Mouse (Mus musculus) neural tube, embryonic 11.5 days (tissue): ENCODE results near the gene Shmt1. TPM values are rescaled to one million over a fixed set of nuclear protein-coding genes. Genes with fewer than 3 reads are reported as not detected.

Experiments used
- ATAC-seq: fragments of 200-750 bp; cut with Nextera tagmentation; 2 replicates; pipeline ENCODE4 v1.8.0; 2017; ENCODE audit warnings: moderate number of reproducible peaks, mild to moderate bottlenecking, moderate TSS enrichment, moderate library complexity; ENCODE audit not compliant: insufficient read depth, low FRiP score, low TSS enrichment
- DNase-seq: peaks from one replicate; pipeline ENCODE4 v3.0.0-alpha.2; 2015; ENCODE audit warnings: low spot score
- H3K27ac ChIP-seq: fragments of 300-500 bp; sonication (generic); 2 replicates; pipeline ENCODE4 v1.5.1; 2014; ENCODE audit warnings: low read depth, mild to moderate bottlenecking, low read length
- H3K27me3 ChIP-seq: fragments of 300-500 bp; sonication (generic); 2 replicates; pipeline ENCODE4 v1.6.1; 2014; ENCODE audit warnings: mild to moderate bottlenecking, low read length, mixed read lengths; ENCODE audit not compliant: control insufficient read depth, insufficient read depth
- H3K36me3 ChIP-seq: fragments of 300-500 bp; sonication (generic); 2 replicates; pipeline ENCODE4 v1.6.1; 2014; ENCODE audit warnings: mild to moderate bottlenecking, low read length, moderate library complexity, mixed read lengths; ENCODE audit not compliant: control insufficient read depth, insufficient read depth
- H3K4me1 ChIP-seq: fragments of 300-500 bp; sonication (generic); 2 replicates; pipeline ENCODE4 v1.6.1; 2014; ENCODE audit warnings: low read length, mixed read lengths; ENCODE audit not compliant: control insufficient read depth, insufficient read depth
- H3K4me2 ChIP-seq: fragments of 300-500 bp; sonication (generic); 2 replicates; pipeline ENCODE4 v1.6.1; 2014; ENCODE audit warnings: low read depth, mild to moderate bottlenecking, moderate library complexity
- H3K4me3 ChIP-seq: fragments of 300-500 bp; sonication (generic); 2 replicates; pipeline ENCODE4 v1.5.1; 2014; ENCODE audit warnings: low read depth, low read length
- H3K9ac ChIP-seq: fragments of 300-500 bp; sonication (generic); 2 replicates; pipeline ENCODE4 v1.6.1; 2014; ENCODE audit warnings: mild to moderate bottlenecking, low read length
- H3K9me3 ChIP-seq: fragments of 300-500 bp; sonication (generic); 2 replicates; pipeline ENCODE4 v1.6.1; 2016; ENCODE audit warnings: low read length; ENCODE audit not compliant: control insufficient read depth
- WGBS: fragments of 180-500 bp; shearing (Covaris S2); extraction: QIAGEN DNeasy Blood & Tissue Kit; methylation state at CpG from one replicate; pipeline ENCODE4 v1.1.7; 2014; 5-methylcytosine and 5-hydroxymethylcytosine counted together
- polyA plus RNA-seq: library from polyadenylated mRNA; unstranded; fragments of >200 nt; fragmentation: Nextera tagmentation; extraction: Ambion mirVana; gene quantifications from 2 replicates; pipeline ENCODE4 v1.2.1, GENCODE M21; 2014

Shmt1 gene
- polyA plus RNA-seq, 1 experiment from 2014 or later: 44.0 TPM

DNA sequence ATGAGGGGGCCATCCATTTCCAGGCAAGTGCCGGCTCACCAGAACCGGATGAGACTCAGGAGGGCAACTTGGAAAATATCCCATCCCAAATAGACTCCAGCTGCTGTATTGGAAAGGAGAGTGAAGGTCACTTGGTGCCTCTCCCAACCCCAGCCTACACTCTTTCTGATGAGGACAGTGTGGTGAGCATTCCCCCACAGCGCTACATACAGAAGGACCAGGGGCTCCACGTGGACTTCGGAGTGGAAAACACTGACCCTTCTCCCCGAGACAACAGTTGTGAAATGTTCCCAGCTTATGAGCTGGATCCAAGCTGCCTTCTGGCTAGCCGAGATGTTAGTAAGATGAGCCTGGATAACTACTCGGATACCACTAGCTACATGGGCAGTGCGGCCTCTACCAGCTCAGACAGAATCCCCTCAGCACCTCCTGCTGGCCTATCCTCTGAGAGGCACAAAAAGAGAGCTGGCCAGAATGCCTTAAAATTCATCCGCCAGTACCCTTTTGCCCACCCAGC lies 31.8 kb downstream of the Shmt1 start:
- Histone ChIP-seq H3K27ac (no peak overlapping the region), H3K36me3 (peaks cover 2% of the 10 kb centered on the region; the same call in 1 of the 2 replicates), H3K27me3 (no peaks in the 10 kb centered on the region), H3K4me2 (no peak overlapping the region), H3K9me3 (no peaks in the 10 kb centered on the region), H3K9ac (no peak overlapping the region), H3K4me1 (peaks cover 40% of the 10 kb centered on the region), H3K4me3 (no peak overlapping the region)
- DNase-seq: no peak
- no peak for ATAC-seq
- 89% methylated on average over 10 of the region's 10 CpGs for WGBS

DNA sequence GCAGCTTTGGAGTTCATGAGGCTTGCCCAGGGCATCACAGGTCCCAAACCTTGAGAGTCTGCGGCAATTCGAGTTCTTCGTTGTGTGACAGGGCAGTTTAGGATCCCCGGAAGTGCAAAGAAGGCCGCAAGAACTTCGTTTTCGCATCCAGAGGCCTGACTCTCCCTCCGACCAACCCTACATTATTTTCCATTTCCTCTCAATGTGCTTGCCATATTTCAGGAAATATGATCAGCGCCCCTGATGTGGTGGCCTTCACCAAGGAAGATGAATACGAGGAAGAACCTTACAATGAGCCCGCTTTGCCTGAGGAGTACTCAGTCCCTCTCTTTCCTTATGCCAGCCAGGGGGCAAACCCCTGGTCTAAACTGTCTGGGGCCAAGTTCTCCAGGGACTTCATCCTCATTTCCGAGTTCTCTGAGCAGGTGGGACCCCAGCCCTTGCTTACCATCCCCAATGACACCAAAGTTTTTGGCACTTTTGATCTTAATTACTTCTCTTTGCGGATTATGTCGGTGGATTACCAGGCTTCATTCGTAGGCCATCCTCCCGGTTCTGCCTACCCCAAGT lies 33.6 kb downstream of the Shmt1 start:
- peak overlapping the region; percentile 82 for H3K9ac ChIP-seq
- H3K9me3 ChIP-seq: no peaks in the 10 kb centered on the region
- H3K27me3 ChIP-seq: no peaks in the 10 kb centered on the region
- 25% methylated on average over 16 of the region's 16 CpGs for WGBS
- no peak overlapping the region for H3K27ac ChIP-seq
- H3K36me3 ChIP-seq: 0 out of 2 replicates have a peak, but pooled peaks cover 2% of the 10 kb centered on the region
- no peak for ATAC-seq
- no peak for DNase-seq
- H3K4me3 ChIP-seq: peak overlapping the region; percentile 85
- H3K4me1 ChIP-seq: peaks cover 40% of the 10 kb centered on the region
- H3K4me2 ChIP-seq: peak overlapping the region; percentile 65

DNA sequence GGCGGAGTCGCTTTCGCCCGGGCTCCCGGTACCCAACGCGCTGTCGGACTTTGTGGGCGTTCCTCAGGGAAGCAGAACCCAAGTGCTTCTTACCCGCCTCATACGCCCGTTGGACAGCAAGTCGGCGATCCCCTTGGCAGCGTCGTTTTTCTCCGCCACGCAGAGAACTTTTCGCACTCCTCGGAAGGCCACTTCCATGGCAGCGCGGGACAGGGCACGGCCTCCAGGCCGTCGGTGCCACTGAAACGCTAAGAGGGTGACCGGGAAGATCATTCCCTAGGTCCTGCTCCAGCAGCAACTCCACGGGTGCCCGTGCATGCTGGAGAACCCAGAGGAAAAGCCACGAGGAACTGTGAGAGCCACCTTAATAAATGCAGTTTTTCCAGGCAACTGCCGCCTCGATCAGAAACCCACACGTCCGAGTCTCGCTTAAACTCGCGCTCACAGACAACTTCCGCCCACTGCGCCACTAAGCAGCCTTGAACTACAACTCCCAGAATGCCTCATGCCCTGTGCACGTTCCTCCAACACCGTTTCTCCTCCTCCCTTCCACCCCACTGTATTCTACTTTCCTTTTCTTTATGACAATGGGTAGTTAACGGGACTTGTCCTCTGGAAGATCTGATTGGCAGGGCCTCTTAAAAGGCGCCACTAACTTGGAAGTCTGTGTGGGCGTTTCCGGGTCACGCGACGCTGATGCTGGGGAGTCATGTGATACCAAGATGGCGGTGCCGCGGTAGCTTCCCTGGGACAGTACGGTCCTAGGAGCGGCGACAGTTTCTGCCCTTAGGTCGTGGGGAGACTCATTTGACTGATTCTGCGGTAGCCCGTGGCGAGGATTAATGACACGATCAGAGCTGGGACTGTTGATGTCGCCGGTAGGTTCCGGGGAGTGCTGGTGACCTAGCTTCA lies 34.4 kb downstream of the Shmt1 start, which contains the start of the genes Top3a and Smcr8:
Gene Top3a (minus strand): TSS at position 537 of the 912 bp plus-strand sequence.
Gene Smcr8 (plus strand): TSS at position 696 of the 912 bp plus-strand sequence.
- H3K27me3 ChIP-seq: no peaks in the 10 kb centered on the region
- DNase-seq (peak; percentile 91), ATAC-seq (peak; percentile 98)
- H3K9me3 ChIP-seq: no peaks in the 10 kb centered on the region
- H3K4me2 ChIP-seq: peak within 1 kb of the TSS; percentile 65
- H3K4me1 ChIP-seq: peaks cover 36% of the 10 kb centered on the region
- under 1% methylated on average over 62 of the region's 62 CpGs for whole genome bisulfite sequencing
- H3K4me3 ChIP-seq: peak within 1 kb of the TSS; percentile 85
- H3K36me3 ChIP-seq: 0 out of 2 replicates have a peak, but pooled peaks cover 2% of the 10 kb centered on the region
- peak within 1 kb of the TSS; percentile 82 for H3K9ac ChIP-seq
- peak within 1 kb of the TSS; percentile 60 for H3K27ac ChIP-seq

DNA sequence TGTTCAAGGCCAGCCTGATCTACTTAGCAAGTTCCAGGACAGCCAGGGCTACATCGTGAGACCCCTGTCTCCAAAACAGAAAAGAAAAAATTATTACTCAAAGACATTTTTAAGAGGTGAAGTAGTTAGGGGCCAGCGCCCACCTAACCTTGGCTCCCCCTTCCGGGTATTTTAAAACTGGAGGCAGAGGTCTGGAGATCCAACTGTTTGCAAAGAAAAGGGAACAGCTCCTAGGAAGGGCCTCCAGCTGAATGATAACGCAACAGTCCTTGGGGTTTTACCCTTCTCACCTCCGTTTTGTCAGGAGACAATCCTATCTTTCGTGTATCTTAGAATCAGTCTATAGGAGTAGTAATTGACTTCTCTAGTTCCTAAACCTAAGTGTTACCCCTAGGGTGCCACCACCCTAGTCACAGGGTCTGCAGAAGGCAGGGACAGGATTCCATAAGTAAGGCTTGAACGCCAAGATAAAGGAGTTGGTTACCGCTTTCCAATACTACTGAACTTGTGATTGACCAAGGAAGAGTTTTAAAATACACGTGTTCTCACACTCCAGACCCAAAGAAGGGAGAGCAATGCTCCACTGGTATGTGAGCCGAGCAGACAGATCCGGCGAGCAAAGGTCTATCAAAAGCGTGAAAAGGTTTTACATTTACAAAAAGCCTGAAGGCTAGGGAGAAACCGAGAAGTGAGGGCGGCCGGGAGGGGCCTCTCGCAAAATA lies 35.2 kb downstream of the Shmt1 start:
- Histone ChIP-seq H3K36me3 (0 out of 2 replicates have a peak, but pooled peaks cover 2% of the 10 kb centered on the region), H3K27me3 (no peaks in the 10 kb centered on the region), H3K27ac (no peak overlapping the region), H3K4me3 (peak overlapping the region; percentile 85), H3K9ac (peak overlapping the region; percentile 82), H3K4me1 (peaks cover 29% of the 10 kb centered on the region), H3K9me3 (no peaks in the 10 kb centered on the region), H3K4me2 (peak overlapping the region; percentile 65)
- ATAC-seq (no peak; the same call in 1 of the 2 replicates), DNase-seq (no peak)
- 5% methylated on average over 17 of the region's 17 CpGs for WGBS

DNA sequence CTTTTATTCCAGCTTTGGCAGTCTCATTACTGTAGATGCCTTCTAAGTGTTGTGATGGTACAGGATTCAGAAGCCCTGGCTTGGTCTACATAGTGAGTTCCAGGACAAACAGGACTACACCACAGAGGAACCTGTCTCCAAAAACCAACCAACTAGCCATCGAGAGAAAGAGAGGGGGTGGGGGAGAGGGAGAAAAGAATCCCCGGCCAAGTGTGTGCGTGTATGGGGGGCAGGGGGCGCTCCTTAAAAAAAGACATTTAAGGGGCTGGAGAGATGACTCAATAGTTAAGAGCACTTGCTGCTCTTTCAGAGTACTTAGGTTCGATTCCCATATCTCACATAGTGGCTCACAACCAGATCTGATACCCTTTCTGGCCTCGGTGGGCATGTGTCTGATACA lies 35.9 kb downstream of the Shmt1 start:
- Histone ChIP-seq H3K27me3 (no peaks in the 10 kb centered on the region), H3K4me1 (peaks cover 22% of the 10 kb centered on the region), H3K4me3 (0 out of 2 replicates have a peak overlapping the region, but pooled peaks have one; percentile 85), H3K4me2 (peak overlapping the region; percentile 65), H3K9me3 (no peaks in the 10 kb centered on the region), H3K27ac (no peak overlapping the region), H3K9ac (0 out of 2 replicates have a peak overlapping the region, but pooled peaks have one; percentile 7), H3K36me3 (0 out of 2 replicates have a peak, but pooled peaks cover 2% of the 10 kb centered on the region)
- WGBS: 62% methylated on average over 6 of the region's 6 CpGs
- ATAC-seq (no peak), DNase-seq (no peak)

DNA sequence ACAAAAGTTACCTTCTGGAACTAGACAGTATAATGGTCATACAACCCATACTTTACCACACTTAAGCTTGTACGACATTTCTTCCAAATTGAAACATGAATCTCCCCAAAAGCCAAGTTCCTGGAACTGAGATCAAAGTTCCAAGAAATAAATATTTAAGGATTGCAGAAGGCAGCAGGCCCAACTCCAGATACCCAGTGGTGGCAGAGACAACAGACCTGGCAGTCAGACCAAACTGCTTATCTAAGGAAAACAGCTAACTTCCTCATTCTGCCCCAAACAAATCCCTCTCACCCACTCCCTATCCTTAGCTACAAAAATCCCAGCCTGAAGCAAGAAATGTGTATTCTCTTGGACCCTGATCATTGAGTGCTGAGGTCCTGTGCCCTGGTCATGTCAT lies 36.7 kb downstream of the Shmt1 start:
- H3K4me3 ChIP-seq: no peak overlapping the region
- H3K9ac ChIP-seq: no peak overlapping the region
- H3K4me2 ChIP-seq: peak overlapping the region; percentile 65; the same call in 1 of the 2 replicates
- peaks cover 16% of the 10 kb centered on the region for H3K4me1 ChIP-seq
- no peaks in the 10 kb centered on the region for H3K27me3 ChIP-seq
- H3K9me3 ChIP-seq: no peaks in the 10 kb centered on the region
- H3K36me3 ChIP-seq: 0 out of 2 replicates have a peak, but pooled peaks cover 2% of the 10 kb centered on the region
- 96% methylated on average over 1 of the region's 1 CpGs for WGBS
- DNase-seq: no peak
- no peak overlapping the region for H3K27ac ChIP-seq
- ATAC-seq: no peak

DNA sequence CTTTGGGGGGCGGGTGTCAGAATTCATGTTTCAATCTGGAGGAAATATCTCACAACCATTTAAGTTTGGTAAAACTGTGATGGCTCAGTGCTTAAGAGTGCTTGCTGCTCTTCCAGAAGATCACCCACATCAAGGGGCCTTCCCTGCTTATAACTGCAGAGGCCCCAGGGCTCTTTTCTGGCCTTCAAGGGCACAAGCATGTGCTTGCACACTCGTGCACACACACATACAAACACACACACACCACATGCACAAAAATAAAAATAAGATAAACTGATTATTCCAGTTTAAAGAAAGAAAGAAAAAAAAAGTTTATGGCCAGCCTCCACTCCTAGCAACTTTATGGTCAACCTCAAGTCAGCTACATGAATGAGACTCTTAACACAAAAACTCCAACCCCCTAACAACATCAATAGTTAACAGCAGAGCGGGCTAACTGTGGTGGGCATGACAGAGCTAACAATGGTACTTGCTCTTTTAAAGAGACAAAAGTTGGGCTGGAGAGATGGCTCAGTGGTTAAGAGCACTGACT lies 37.3 kb downstream of the Shmt1 start:
- Histone ChIP-seq H3K27me3 (no peaks in the 10 kb centered on the region), H3K4me1 (peaks cover 16% of the 10 kb centered on the region), H3K4me3 (no peak overlapping the region), H3K36me3 (0 out of 2 replicates have a peak, but pooled peaks cover 2% of the 10 kb centered on the region), H3K9ac (no peak overlapping the region), H3K27ac (no peak overlapping the region), H3K9me3 (no peaks in the 10 kb centered on the region), H3K4me2 (no peak overlapping the region)
- no peak for ATAC-seq
- DNase-seq: no peak
- 84% methylated on average over 3 of the region's 3 CpGs for WGBS

DNA sequence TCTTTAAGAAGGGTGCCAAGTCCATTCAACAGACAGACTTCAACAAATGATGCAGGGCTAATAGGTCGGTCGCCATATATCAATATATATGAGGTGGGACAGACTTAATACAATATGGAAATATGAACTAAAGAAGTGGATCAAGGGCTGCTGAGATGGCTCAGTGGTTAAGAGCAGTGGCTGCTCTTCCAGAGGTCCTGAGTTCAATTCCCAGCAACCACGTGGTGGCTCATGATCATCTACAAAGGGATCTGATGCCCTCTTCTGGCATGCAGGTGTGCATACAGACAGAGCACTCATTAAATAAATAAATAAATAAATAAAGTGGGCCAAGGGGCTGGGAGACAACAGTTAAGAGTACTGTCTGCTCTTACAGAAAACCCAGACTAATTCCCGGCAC lies 39.4 kb downstream of the Shmt1 start:
- DNase-seq (no peak), ATAC-seq (no peak)
- no peaks in the 10 kb centered on the region for H3K36me3 ChIP-seq
- H3K4me1 ChIP-seq: peaks cover 11% of the 10 kb centered on the region; the same call in 1 of the 2 replicates
- H3K9ac ChIP-seq: no peak overlapping the region
- no peaks in the 10 kb centered on the region for H3K9me3 ChIP-seq
- H3K27me3 ChIP-seq: no peaks in the 10 kb centered on the region
- WGBS: 84% methylated on average over 4 of the region's 4 CpGs
- H3K4me2 ChIP-seq: no peak overlapping the region
- H3K4me3 ChIP-seq: no peak overlapping the region
- no peak overlapping the region for H3K27ac ChIP-seq
